Mouse (Mus musculus): Measurements from ENCODE around the gene Dach1.

GRCm38 (mm10) chr14:98141758-98142157 is 27.8 kb downstream of the Dach1 start:
- TF ChIP-seq CTCF (IDR thresholded peaks at IDR 0.05; ENCODE audit: insufficient read depth, low read length) (no peak), POLR2A (IDR thresholded peaks at IDR 0.05; ENCODE audit: borderline replicate concordance, extremely low read depth, low read depth, low read length) (no peak)

Measured in lung, adult 2 months (tissue).